Mouse (Mus musculus) cerebellum, postnatal 10 days (tissue): ENCODE measurements at regions not wholly inside any gene's neighbourhood (a gene's known extent, or its start where the extent isn't known, plus 50 kb on each side); places are given as distances from the start of the nearest gene placed in this dataset.

Experiments used
- DNase-seq, 2 experiments: peaks; one replicate each; pipeline ENCODE4 v3.0.0; 2021; ENCODE audit warnings: mixed read lengths in 2 of 2

- peak; percentile 11 to 14 for DNase-seq
Observed at GRCm38 (mm10) chr1:28453469-28453868, 326.6 kb downstream of the Gm597 start.

GRCm38 (mm10) chr1:28425371-28425770 lies 354.7 kb downstream of the Gm597 start:
- peak; percentile 48 to 52 for DNase-seq
